Mouse (Mus musculus) limb, embryonic 11.5 days (tissue): ENCODE results near the gene Ifne. TPM values are rescaled to one million over a fixed set of nuclear protein-coding genes. Genes with fewer than 3 reads are reported as not detected.
"Not testable (repeated sequence)": the region's sequence is repeated elsewhere in the genome, so short reads cannot be mapped to it uniquely, and the experiment has no call there.

ENCODE experiments used
- ATAC-seq: fragments of 200-750 bp; cut with Nextera tagmentation; 2 replicates; pipeline ENCODE4 v1.8.0; 2017; ENCODE audit warnings: low read depth; ENCODE audit not compliant: insufficient number of reproducible peaks, low FRiP score, low TSS enrichment
- DNase-seq: peaks from one replicate; pipeline ENCODE4 v3.0.0-alpha.2; 2015; ENCODE audit warnings: low spot score
- H3K27ac ChIP-seq: fragments of 300-500 bp; sonication (generic); replicated peaks from 2 replicates; pipeline ENCODE4 v1.5.1; 2014; ENCODE audit warnings: low read depth, mild to moderate bottlenecking, low read length
- H3K27me3 ChIP-seq: fragments of 300-500 bp; sonication (generic); 2 replicates; pipeline ENCODE4 v1.6.1; 2014; ENCODE audit warnings: mild to moderate bottlenecking, low read length, mixed read lengths; ENCODE audit not compliant: control insufficient read depth, insufficient read depth
- H3K36me3 ChIP-seq: fragments of 300-500 bp; sonication (generic); 2 replicates; pipeline ENCODE4 v1.6.1; 2014; ENCODE audit warnings: mild to moderate bottlenecking, low read length, moderate library complexity, mixed read lengths; ENCODE audit not compliant: control insufficient read depth, insufficient read depth
- H3K4me1 ChIP-seq: fragments of 300-500 bp; sonication (generic); 2 replicates; pipeline ENCODE4 v1.6.1; 2014; ENCODE audit warnings: low read length, mixed read lengths; ENCODE audit not compliant: control insufficient read depth, insufficient read depth
- H3K4me2 ChIP-seq: fragments of 300-500 bp; sonication (generic); 2 replicates; pipeline ENCODE4 v1.6.1; 2014; ENCODE audit warnings: low read depth, mild to moderate bottlenecking, moderate library complexity; ENCODE audit not compliant: severe bottlenecking
- H3K4me3 ChIP-seq: fragments of 300-500 bp; sonication (generic); 2 replicates; pipeline ENCODE4 v1.5.1; 2014; ENCODE audit warnings: low read depth, low read length
- H3K9ac ChIP-seq: fragments of 300-500 bp; sonication (generic); 2 replicates; pipeline ENCODE4 v1.6.1; 2014; ENCODE audit warnings: mild to moderate bottlenecking, low read length
- H3K9me3 ChIP-seq: fragments of 300-500 bp; sonication (generic); 2 replicates; pipeline ENCODE4 v1.6.1; 2016; ENCODE audit warnings: low read length; ENCODE audit not compliant: control insufficient read depth
- WGBS: fragments of 180-500 bp; shearing (Covaris S2); extraction: QIAGEN DNeasy Blood & Tissue Kit; methylation state at CpG from one replicate; pipeline ENCODE4 v1.1.7; 2014; 5-methylcytosine and 5-hydroxymethylcytosine counted together
- microRNA counts: library from miRNA; unstranded; fragments of <30 nt; microRNA quantifications from one replicate; lab custom pipeline; 2016
- microRNA-seq: library from miRNA; unstranded; fragments of <30 nt; microRNA quantifications from one replicate; pipeline ENCODE4, GENCODE M21; 2016
- polyA plus RNA-seq: library from polyadenylated mRNA; unstranded; fragments of >200 nt; fragmentation: Nextera tagmentation; extraction: Ambion mirVana; gene quantifications from 2 replicates; pipeline ENCODE4 v1.2.1, GENCODE M21; 2014

The Ifne gene
- polyA plus RNA-seq, 1 experiment from 2014 or later, result not detected

GRCm38 (mm10) chr4:88835225-88835624, 44.8 kb downstream of the Ifne start, which contains the start of gene Ifna5:
TSS of gene Ifna5 (plus strand) at chr4:88835525.
- WGBS, result 80% methylated on average over 1 of the region's 1 CpGs

GRCm38 (mm10) chr4:88830523-88830922, 49.5 kb downstream of the Ifne start:
- Histone ChIP-seq H3K4me1 (no peaks in the 10 kb centered on the region), H3K27me3 (no peaks in the 10 kb centered on the region), H3K4me3 (no peak overlapping the region), H3K9me3 (no peaks in the 10 kb centered on the region), H3K36me3 (no peaks in the 10 kb centered on the region), H3K27ac (no peak overlapping the region), H3K9ac (no peak overlapping the region), H3K4me2 (no peak overlapping the region)
- peak; percentile 38 for DNase-seq
- ATAC-seq, result no peak
- WGBS, result 31% methylated on average over 4 of the region's 4 CpGs

More at GRCm38 (mm10) chr4:88835225-88835624, 44.8 kb downstream of the Ifne start, which contains the start of gene Ifna5:
- not testable (repeated sequence) for H3K4me2 ChIP-seq, ATAC-seq, H3K9me3 ChIP-seq, H3K36me3 ChIP-seq, H3K9ac ChIP-seq, DNase-seq, H3K4me1 ChIP-seq, H3K4me3 ChIP-seq, H3K27me3 ChIP-seq, H3K27ac ChIP-seq

MicroRNA genes within 50 kb of the gene (microRNA counts, 519-probe panel; counts per million panel counts)
- microRNA mmu-miR-31 (lab: Ali Mortazavi, UCI), result 3,282 counts per million, percentile 41 among the panel's probes with 10 or more counts

Small RNAs within 50 kb of the gene (microRNA-seq; reads per million reads assigned to microRNA genes)
- 102 reads per million, percentile 48 among the genes with 10 or more reads in this experiment for gene Mir31

Other genes starting within 250 kb of the Ifne start
- gene C87499, start 245.8 kb downstream of the Ifne start, polyA plus RNA-seq, result not detected in 2 replicates
- gene Ifna13, start 235.7 kb downstream of the Ifne start, polyA plus RNA-seq, result not detected in 2 replicates
- gene Ifna16, start 203.3 kb downstream of the Ifne start, polyA plus RNA-seq, result not detected in 2 replicates
- gene Ifna2, start 196.3 kb downstream of the Ifne start, polyA plus RNA-seq, result not detected in 2 replicates
- gene Ifnab, start 188.8 kb downstream of the Ifne start, polyA plus RNA-seq, result not detected in 2 replicates
- 0.81 and 1.5 TPM in 2 replicates for gene Gm26566, start 158.4 kb downstream of the Ifne start, polyA plus RNA-seq
- gene Klhl9, start 157.7 kb downstream of the Ifne start, polyA plus RNA-seq, result 139 and 140 TPM in 2 replicates
- not detected in 2 replicates for gene Gm13271, start 125.3 kb downstream of the Ifne start, polyA plus RNA-seq
- 0.13 TPM in 1 of 2 replicates, not detected in the other for gene Gm13283, start 120.1 kb downstream of the Ifne start, polyA plus RNA-seq
- gene Gm13290, start 106.4 kb downstream of the Ifne start, polyA plus RNA-seq, result 0.38 TPM in 1 of 2 replicates, not detected in the other
- not detected in 2 replicates for gene Gm13289, start 103.3 kb downstream of the Ifne start, polyA plus RNA-seq
- gene Gm13272, start 100.4 kb downstream of the Ifne start, polyA plus RNA-seq, result not detected in 2 replicates
- gene Ifnz, start 98.1 kb downstream of the Ifne start, polyA plus RNA-seq, result not detected in 2 replicates
- gene Gm13276, start 94.5 kb downstream of the Ifne start, polyA plus RNA-seq, result not detected in 2 replicates
- not detected in 2 replicates for gene Gm13277, start 91.6 kb downstream of the Ifne start, polyA plus RNA-seq
- gene Gm13278, start 88.7 kb downstream of the Ifne start, polyA plus RNA-seq, result not detected in 2 replicates
- not detected in 2 replicates for gene Gm13275, start 85.7 kb downstream of the Ifne start, polyA plus RNA-seq
- gene Gm13279, start 82.8 kb downstream of the Ifne start, polyA plus RNA-seq, result not detected in 2 replicates
- 1.1 and 1.4 TPM in 2 replicates for gene Gm13285, start 80.5 kb downstream of the Ifne start, polyA plus RNA-seq
- not detected in 2 replicates for gene Gm13287, start 76.9 kb downstream of the Ifne start, polyA plus RNA-seq
- gene Gm13288, start 74.7 kb downstream of the Ifne start, polyA plus RNA-seq, result not detected in 2 replicates
- gene Ifna7, start 64.0 kb downstream of the Ifne start, polyA plus RNA-seq, result not detected in 2 replicates
- gene Ifna11, start 60.2 kb downstream of the Ifne start, polyA plus RNA-seq, result not detected in 2 replicates
- not detected in 2 replicates for gene Ifna6, start 52.8 kb downstream of the Ifne start, polyA plus RNA-seq
- not detected in 2 replicates for gene Ifna5, start 44.7 kb downstream of the Ifne start, polyA plus RNA-seq
- not detected in 2 replicates for gene Ifna4, start 38.3 kb downstream of the Ifne start, polyA plus RNA-seq
- not detected in 2 replicates for gene Ifna1, start 30.1 kb downstream of the Ifne start, polyA plus RNA-seq